Mouse (Mus musculus): ENCODE measurements at regions not wholly inside any gene's neighbourhood (a gene's known extent, or its start where the extent isn't known, plus 50 kb on each side); places are given as distances from the start of the nearest gene placed in this dataset.

DNA sequence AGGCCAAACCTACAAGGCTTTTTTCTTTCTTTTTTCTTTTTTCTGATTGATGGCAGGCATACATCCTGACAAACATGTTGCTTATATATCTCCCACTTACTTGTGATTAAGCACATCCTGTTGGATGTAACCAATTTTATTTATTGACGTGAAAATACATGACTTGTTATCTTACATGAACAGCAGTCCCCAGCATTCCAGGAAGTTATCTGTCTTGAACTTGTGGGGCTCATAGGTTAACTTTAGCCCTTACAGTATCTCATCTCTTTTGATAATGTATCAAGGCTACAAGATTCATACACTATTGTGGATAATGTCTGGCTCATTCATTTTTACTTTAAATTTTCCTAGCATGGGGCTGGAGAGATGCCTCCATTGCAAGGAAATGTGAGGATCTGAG is 852.0 kb upstream of the Agtr1b start:
- no peak for DNase-seq (ENCODE audit: low read depth, low spot score)

DNA sequence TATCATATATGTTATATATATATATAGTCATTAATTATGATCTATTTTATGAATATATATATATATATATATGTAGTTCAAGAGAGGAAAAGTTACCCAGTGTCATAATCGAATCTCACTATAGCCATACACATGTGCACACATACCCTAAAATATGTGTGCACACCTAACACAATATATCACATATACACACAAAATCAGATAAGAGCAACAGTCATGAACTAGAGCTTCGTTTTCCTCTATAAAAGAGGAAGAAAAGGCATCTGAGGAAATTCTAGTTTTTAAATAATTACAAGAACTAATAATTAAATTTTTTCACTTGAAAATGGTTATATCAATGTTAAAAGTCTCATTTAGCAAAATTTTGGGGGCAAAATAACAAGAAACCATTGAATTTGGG is 835.3 kb upstream of the Tbl1xr1 start:
- no peak for DNase-seq (ENCODE audit: low read depth, low spot score)

DNA sequence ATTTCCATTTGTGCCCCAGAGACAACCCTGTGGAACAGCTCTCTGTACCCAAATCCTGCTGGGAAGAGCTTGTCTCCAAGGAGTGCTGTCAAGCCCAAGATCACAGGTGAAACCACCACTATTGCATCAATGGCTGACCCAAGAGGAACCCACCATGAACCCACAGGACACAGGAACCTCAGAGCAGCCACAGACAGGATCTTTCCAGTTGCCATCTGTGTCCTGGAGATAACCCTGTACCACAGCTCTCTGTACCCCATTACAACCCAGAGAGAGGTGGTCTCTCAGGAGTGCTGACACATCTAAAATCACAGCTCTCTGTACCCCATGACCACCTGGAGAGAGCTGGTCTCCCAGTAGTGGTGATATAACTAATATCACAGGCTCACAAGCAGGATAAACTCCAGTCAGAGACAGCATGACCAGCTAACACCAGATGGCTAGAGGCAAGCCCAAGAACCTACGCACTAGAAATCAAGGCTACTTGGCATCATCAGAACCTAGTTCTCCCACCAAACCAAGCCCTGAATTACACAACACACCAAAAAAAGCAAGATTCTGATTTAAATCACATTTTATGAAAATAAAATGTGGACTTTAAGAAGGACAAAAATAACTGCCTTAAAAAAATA is 820.2 kb upstream of the Tbl1xr1 start:
- DNase-seq (ENCODE audit: low read depth, low spot score): peak; percentile 39

DNA sequence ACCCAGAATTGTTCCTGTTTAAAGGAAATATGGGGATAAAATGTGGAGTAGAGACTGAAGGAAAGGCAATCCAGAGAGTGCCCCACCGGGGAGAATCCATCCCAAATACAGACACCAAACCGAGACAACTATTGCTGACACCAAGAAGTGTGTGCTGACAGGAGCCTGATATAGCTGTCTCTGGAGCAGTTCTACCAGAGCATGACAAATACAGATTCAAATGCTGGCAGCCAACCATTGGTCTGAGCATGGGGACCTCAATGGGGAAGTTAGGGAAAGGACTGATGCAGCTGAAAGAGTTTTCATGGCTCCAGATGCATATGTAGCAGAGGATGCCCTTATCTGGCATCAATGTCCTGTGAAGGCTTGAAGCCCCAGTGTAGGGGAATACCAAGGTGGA is 813.1 kb upstream of the Tbl1xr1 start:
- DNase-seq (ENCODE audit: low read depth, low spot score): no peak

DNA sequence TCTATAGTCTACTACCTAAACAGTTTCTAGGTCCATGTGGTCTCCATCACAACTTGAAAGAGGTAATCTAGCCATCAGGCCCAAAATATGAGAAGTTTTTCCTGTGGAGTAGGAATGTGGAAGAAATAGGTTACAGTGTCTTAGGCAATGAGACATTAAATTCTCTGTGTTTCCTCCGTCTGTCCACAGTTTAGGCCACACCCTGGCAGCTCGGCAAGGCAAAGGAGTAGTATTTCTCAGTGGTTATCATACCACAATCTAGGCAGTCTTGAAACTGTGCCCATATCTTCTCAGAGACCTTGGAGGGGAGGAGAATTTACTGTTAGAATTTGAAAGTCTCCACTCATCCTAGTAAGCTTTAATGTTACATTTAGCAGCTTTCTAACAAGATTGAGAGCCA is 811.0 kb upstream of the Tbl1xr1 start:
- DNase-seq (ENCODE audit: low read depth, low spot score): no peak

DNA sequence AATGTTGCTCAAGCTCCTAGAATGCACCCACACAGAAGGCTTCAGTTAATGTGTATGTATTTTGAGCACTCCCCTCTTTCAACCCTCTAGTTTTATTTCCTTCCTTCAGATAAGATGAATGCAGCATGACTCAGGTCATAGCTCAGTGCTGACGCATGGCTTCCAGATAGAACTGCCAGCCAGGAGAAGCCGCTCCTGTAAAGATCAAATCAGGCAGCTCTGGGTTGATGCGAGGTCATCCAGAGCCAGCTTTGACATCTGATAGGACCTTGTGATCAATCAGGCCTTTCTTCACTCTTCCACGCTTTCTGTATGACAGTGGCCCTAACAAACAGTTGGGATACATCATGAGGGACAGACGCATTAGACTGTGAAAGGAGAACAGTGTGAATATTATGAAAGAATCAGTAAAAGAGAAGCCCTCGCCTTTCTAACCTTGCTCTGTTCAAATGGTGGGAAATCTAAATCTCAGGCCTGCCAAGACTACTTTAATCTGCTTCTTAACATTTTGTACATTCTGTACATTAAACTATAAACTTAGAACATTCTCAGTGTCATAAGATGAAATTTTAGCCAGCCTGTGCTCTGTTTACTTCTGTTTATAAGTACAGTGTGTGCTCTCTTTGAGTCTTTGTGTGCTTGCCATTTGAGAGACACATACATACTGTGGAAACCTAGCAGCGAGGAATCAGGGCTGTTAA is 807.9 kb upstream of the Tbl1xr1 start:
- DNase-seq (ENCODE audit: low read depth, low spot score): no peak

DNA sequence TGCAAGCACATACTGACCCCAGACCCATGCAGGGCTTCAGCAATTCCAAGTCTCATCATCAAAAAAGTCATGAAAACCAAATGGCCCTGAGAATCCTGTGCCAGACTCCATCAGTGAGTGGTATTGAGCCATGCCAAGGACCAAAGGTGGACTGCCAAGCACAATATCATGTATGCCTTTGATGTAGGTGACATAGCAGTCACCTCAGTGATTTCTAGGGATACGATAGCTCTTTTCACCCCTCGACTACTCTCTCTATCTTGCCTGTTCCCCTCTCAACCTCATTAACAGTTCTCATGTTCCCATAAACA is 807.4 kb upstream of the Tbl1xr1 start:
- DNase-seq (ENCODE audit: low read depth, low spot score): no peak

DNA sequence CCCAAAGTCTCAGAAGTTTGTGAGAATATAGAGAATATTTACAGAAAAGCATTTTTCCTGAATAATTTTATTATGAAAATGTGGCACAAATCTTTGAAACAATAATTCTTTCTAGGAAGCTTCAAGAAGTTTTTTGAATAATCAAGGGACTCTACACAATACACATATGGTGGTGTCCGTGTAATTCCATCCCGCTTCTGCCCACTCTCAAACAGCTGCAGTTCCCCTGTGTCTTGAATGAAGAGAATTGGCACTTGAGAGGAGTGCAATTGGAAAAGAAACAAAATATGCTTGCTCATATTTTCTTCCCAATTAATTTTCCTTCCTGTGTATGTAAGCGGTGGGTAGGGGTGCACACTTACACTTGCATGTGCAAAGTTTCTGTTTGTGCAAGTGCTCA is 805.7 kb upstream of the Tbl1xr1 start:
- DNase-seq (ENCODE audit: low read depth, low spot score): no peak

DNA sequence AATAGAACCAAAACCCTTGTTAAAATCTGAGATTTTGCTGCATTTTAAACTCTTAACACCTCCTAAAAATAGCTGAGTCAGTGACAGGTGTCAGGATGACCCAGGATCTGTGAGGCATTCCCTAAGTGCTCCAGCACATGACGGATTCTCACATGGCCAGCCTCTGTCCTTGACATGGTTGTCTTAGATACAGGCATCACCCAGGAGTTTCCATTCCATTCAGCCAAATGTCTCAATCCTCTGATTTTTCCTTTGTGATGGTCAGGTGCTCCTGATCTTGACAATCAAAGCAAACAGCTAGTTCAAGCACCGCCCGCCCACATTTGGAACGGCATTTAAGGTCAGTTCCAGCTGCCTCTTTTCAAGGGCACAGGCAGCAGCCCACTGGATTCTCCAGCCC is 804.2 kb upstream of the Tbl1xr1 start:
- no peak for DNase-seq (ENCODE audit: low read depth, low spot score)

DNA sequence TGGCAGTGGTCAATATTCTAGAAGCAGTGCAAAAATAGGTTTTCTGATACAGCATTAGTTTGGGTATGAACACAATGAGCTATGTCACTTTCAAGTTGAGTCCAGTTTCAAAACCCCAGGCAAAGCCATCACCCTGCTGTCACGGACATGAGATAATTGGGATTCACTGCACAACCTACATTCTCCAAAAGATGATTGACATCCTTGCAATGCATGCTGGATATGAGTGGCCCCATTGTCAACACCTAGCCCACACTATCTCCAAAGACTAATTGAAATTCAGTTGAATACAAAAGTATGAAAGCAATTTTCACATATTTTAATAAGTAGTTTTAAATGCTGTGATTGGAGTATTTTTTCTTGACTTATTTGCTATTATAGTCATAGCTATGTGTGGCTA is 783.7 kb upstream of the Tbl1xr1 start:
- DNase-seq (ENCODE audit: low read depth, low spot score): no peak

DNA sequence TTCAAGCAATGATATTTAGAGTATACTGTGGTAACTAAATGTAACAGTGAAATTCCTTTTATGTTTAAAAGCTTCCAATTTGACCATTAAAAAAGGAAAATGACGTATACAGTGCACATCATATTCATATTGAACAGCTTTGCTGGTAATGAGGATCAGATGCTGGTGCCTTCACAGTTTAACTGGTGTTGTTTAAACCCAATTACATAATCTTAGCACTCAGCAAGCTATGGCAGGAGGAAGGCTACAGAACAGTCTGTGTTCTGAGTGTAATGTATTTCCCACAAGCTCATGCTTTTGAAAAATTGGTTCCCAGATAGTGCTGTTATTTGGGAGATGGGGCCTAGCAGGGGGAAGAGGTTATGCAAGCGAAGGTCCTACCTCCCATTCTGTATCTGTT is 783.1 kb upstream of the Tbl1xr1 start:
- peak; percentile 38 for DNase-seq (ENCODE audit: low read depth, low spot score)

DNA sequence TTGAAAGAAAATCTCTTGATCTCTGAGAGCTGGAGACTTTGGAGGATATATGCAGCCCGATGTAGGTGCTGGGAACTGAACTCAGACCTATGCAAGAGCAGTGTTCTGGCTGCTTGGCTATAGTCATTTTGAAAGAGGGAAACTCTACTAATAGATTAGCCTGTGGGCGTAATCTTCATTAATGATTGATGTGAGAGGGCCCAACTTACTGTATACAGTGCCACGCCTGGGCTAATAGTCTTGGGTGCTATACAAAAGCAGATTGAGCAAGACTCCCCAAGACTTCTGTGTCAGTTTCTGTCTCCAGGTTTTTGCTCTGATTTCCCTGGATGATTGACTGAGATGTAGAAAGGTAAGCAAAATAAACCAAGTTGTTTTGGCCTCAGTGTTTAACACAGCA is 781.7 kb upstream of the Tbl1xr1 start:
- DNase-seq (ENCODE audit: low read depth, low spot score): no peak

DNA sequence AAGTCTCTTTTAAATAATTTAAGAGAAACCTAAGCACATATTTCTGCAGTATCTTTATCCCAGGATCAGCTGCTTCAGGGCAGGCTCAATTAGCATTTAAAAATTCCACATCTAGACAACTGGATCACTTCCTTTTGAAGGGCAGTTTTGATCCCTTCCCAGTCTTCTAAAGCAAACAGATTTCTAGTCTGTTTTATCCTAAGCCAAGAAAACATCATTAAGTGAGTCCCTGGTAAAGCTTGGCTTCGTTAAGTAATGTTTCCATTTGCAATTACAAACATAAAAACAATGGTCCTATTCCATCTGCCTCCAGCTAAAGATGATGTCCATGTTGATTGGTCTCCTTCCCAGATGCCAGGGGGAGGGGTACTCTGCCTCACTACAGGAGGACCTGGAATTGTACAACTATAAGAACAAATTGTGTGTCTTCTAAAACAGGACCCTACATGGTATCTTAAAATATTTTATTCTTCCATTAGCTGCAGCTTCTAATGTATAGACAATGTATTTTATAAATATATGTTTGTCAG is 779.8 kb upstream of the Tbl1xr1 start:
- DNase-seq (ENCODE audit: low read depth, low spot score): no peak

DNA sequence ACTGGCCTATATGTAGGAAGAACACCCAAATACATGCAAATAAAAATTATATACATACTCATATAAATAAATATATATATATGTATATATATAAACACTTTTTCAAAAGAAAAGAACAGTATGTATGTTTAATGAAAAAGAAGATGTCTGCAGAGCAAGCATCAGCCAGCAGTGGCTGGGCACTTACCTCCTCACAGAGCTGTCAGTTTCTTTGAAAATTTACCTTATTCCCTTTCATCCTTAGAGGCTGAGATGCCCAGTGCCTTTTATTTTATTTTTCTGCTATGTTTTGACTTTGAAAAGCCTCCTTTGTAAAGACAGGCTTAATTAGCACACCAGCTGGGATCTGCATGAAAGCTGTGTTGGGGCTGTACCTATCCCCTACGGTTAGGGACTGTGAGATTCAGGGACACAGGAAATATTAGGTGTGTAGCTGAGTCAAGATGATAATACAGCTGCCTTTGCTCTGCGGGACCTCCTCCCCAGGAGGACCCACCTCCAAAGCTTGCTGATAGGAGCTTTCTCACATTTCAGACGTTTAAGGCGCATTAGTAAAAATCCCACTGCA is 751.0 kb upstream of the Tbl1xr1 start:
- DNase-seq (ENCODE audit: low read depth, low spot score): no peak

DNA sequence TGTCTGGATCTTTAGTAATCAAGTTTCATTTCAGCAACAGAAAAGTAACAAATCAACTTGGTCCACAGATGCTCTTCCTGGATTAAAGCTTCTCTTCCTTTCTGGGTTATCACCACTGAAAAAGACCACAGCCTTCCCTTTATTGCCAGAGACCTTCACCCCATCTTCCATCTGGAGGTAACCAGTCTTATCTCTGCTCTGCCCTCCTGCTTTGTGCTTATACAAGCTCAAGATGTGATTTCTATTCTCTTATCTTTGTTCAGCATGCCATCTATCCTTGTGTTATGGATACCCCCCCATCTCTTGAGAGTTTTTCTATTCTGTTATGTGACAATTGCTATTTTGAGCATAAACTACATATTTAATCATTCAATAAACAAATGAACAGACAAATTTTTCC is 734.5 kb upstream of the Tbl1xr1 start:
- no peak for DNase-seq (ENCODE audit: low read depth, low spot score)

DNA sequence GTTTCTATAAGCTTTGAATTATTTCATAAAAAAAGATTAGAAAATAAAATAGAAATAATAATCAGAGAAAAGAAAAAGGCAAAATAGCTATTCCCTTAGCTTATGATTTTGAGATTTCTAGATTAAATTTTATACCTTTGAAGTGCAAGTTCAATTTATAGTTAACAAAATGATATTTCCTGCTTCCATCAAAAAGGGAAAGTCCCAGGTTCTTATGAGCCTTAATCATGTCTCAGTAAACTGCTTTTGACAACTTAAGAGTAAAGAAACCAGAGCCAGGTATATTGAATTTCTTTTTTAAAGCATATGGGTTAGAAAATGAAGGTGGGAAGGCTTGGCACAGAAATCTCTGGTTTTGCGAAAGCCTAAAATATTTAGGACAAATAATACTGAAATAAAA is 733.4 kb upstream of the Tbl1xr1 start:
- DNase-seq (ENCODE audit: low read depth, low spot score): no peak

DNA sequence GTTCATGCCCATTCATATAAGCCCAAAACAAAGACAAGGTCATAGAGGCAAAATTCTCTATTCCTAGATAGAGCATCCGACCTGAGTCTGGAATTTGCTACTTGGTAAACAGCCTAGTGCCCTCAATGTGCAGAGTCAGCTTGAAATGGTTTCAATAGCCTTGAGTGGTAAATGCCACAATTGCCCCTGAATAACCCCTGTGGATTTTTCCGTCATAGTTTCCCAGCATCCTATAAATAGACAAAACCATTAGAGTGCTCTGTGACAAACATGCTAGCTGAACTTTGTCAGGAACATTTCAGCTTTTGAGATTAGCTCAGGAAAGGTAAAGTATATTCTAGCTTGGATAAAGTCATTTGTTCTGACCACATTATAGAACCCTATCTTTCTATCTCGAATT is 727.0 kb upstream of the Tbl1xr1 start:
- DNase-seq (ENCODE audit: low read depth, low spot score): no peak

DNA sequence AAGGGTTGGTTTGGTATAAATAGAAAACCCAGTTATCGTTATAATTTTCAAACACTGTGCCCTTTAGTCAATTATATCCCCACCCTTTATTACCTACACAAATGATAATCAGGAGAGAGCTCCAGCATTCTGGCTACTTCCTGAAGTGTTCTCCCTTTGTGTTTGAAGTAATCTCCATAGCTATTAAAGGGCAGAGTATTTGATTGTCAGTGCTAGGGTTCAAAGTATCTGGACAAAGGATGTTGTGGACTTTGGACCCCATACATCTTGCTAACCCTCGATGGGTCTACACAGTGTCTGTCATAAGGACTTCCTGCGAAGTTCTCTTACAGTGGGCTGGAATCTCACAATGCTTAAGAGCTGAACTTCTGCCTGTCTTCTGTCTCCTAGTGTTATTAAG is 720.3 kb upstream of the Tbl1xr1 start:
- DNase-seq (ENCODE audit: low read depth, low spot score): no peak

DNA sequence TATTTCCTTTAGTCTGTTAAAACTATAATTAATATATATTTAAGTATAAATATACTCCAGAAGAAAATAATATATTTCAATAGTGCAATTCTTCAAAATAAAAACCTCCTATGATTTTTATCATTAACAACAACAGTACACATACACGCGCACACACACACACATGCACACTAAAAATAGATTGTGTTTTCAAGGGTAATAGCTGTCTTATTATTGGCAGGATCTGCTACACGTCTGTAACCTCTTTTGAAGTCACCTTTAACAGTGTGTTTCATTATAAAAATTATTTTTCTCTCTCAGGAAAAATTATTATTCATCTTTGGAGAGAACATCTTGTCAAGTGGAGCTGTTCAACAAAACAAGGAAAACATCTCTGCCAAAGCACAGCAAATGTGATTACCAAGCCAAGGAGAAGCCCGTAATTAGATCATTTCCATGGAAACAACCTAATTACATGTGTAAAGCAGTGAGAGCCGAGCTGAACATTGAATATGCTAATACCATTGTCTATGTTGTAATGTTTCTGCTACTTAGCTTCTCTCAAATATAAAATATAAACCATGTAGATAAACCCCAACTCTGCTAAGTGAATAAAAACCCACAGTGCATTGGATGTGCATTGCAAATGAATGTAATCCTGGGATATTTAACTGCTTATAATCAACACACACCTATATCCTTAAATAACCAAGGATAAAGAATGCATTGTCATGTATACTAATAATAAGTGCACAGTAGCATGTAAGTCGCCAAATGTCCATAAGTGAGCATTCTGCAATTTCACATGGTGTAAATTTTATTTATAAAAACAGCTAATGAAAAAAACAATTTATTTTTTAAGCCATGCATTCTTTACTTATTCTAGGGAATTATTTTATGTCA is 719.4 kb upstream of the Tbl1xr1 start:
- DNase-seq (ENCODE audit: low read depth, low spot score): peak; percentile 79

DNA sequence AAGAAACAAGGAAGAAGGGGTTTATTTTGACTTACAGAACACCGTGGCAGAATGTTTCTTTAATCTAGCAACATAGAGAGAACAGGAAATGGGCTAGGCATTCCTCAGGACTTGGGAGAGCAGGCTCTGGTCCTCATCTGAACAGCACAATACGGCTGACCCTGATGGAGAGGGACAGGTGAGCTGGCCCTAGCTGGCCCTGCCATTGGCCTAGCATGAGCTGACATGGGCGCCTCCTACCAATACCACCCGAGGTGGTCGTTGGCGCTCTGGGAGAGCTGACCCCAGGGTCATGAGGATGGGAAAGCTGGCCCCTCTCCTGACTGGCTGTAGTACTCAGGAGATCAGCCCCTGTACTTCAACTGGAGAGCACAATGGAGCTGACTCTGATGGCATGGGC is 718.4 kb upstream of the Tbl1xr1 start:
- DNase-seq (ENCODE audit: low read depth, low spot score): no peak

DNA sequence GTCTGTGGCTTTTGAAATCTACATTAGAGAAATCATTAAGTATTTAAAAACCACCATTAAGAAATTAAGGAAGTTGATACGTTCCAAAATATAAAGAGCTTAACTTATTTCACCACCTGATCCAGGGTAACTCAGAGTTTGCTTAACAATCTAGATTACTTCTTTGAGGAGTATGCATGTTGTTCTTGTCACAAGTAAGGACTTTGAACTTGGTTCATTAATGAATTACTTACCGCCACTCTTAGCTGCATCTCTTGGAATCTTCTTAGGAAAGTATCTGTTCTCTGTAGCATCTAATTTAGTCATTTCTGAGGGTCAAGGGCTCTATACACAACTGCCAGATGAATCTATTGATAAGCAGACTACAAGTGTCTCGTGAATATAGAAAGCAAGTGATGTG is 715.4 kb upstream of the Tbl1xr1 start:
- no peak for DNase-seq (ENCODE audit: low read depth, low spot score)

DNA sequence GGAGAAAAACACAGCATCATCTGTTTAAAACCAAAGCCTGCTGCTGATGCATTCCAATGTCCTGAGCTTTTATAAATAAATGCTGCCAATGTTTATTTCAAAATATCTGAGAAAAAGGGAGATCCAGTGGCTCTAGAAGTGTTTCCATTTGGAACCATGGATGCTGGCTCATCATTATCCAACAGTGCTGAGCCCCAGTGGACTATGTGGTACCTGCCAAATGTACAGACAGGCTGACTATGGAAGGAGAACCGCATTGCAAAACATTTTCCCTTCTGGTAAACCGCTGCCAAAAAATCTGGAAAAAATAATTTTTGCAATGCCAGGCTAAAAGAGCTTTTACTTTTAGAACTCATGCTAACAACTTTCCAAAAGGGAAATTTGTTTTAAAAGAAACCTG is 696.6 kb upstream of the Tbl1xr1 start:
- DNase-seq (ENCODE audit: low read depth, low spot score): no peak

Data from telencephalon, adult 2 months (tissue).